Mouse (Mus musculus): ENCODE data around the gene Foxp1. TPM values are rescaled to one million over a fixed set of nuclear protein-coding genes. Genes with fewer than 3 reads are reported as not detected.

The Foxp1 gene
- polyA plus RNA-seq, 1 experiment from 2014 or later: 36.4 TPM

DNA sequence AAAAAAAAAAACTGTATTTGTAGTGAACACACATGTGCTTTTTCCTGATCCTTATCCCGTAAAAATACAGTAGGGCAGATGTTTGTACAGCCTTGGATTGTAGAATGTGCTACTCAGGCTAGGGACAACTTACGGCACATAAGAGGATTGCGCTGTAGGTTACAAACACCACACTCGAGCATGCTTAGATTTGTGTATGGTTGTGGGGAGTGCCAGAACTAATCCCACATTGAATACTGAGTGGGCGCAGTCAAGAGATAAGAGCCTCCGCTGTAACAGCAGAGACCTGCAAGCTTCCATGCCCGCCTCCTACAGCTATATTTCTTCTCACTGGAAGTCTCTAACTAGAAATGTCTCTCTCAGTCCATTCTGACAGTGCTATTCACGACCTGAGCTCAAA lies 286.9 kb downstream of the Foxp1 start:
- H3K9ac ChIP-seq (replicated peaks; ENCODE audit: low read length): no peak overlapping the region
- no peaks in the 10 kb centered on the region for H3K36me3 ChIP-seq (ENCODE audit: insufficient read depth, low read length)
- H3K27ac ChIP-seq (ENCODE audit: low read length): no peak overlapping the region
- no peaks in the 10 kb centered on the region for H3K27me3 ChIP-seq (ENCODE audit: insufficient read depth, low read length)
- H3K4me2 ChIP-seq (replicated peaks; ENCODE audit: low read depth, low read length): no peak overlapping the region
- H3K9me3 ChIP-seq (ENCODE audit: low read length): no peaks in the 10 kb centered on the region
- H3K4me3 ChIP-seq (ENCODE audit: low read length): no peak overlapping the region
- WGBS: 74% methylated on average over 8 of the region's 8 CpGs
- no peaks in the 10 kb centered on the region for H3K4me1 ChIP-seq (ENCODE audit: insufficient read depth, low read length)
- no peak for ATAC-seq (ENCODE audit: low FRiP score, low TSS enrichment)

- no peaks in the 10 kb centered on the region for H3K36me3 ChIP-seq (ENCODE audit: insufficient read depth, low read length)
- 79% methylated on average over 10 of the region's 10 CpGs for WGBS
- H3K27me3 ChIP-seq (ENCODE audit: insufficient read depth, low read length): no peaks in the 10 kb centered on the region
- H3K4me1 ChIP-seq (ENCODE audit: insufficient read depth, low read length): no peaks in the 10 kb centered on the region
- no peak overlapping the region for H3K27ac ChIP-seq (ENCODE audit: low read length)
- ATAC-seq (ENCODE audit: low FRiP score, low TSS enrichment): no peak
- no peak overlapping the region for H3K4me2 ChIP-seq (replicated peaks; ENCODE audit: low read depth, low read length)
- H3K4me3 ChIP-seq (ENCODE audit: low read length): no peak overlapping the region
- no peak overlapping the region for H3K9ac ChIP-seq (replicated peaks; ENCODE audit: low read length)
- H3K9me3 ChIP-seq (ENCODE audit: low read length): no peaks in the 10 kb centered on the region
These were observed 289.1 kb downstream of the Foxp1 start for GRCm38 (mm10) chr6:99233411-99233810.

DNA sequence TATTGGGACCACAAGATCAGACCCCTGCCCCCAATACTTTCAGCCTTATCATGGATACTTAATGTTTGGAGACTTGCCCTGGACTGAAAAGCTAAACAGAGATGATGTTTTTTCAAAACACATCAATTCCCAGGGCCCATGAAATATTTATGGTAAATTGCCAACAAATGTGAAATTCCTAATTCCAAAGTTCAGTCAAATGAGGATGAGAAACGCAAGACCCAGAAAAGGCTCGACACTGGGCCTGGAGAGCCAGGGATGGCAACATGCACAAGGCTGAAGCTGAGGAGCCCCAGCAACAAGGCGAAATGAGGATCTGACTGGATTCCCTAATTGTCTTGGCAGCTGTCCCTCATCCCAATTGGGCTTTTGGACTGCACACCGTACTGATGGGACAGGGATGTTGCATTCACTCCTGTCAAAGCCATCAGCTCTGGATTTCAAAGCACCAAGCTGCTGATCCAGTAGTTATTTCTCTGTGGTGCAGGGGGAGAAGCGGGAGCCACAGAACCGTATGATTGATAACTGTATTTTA lies 294.1 kb downstream of the Foxp1 start:
- Histone ChIP-seq H3K9me3 (ENCODE audit: low read length) (no peaks in the 10 kb centered on the region), H3K27ac (ENCODE audit: low read length) (no peak overlapping the region), H3K4me2 (replicated peaks; ENCODE audit: low read depth, low read length) (no peak overlapping the region), H3K4me3 (ENCODE audit: low read length) (no peak overlapping the region), H3K36me3 (ENCODE audit: insufficient read depth, low read length) (no peaks in the 10 kb centered on the region), H3K27me3 (ENCODE audit: insufficient read depth, low read length) (no peaks in the 10 kb centered on the region), H3K9ac (replicated peaks; ENCODE audit: low read length) (no peak overlapping the region), H3K4me1 (ENCODE audit: insufficient read depth, low read length) (peaks cover 6% of the 10 kb centered on the region; the same call in 1 of the 2 replicates)
- WGBS: 81% methylated on average over 6 of the region's 6 CpGs
- no peak for ATAC-seq (ENCODE audit: low FRiP score, low TSS enrichment)

GRCm38 (mm10) chr6:99221147-99221546 lies 301.4 kb downstream of the Foxp1 start:
- Histone ChIP-seq H3K27ac (ENCODE audit: low read length) (no peak overlapping the region), H3K4me1 (ENCODE audit: insufficient read depth, low read length) (peaks cover 11% of the 10 kb centered on the region; the same call in 1 of the 2 replicates), H3K4me2 (replicated peaks; ENCODE audit: low read depth, low read length) (no peak overlapping the region), H3K27me3 (ENCODE audit: insufficient read depth, low read length) (no peaks in the 10 kb centered on the region), H3K36me3 (ENCODE audit: insufficient read depth, low read length) (no peaks in the 10 kb centered on the region), H3K4me3 (ENCODE audit: low read length) (no peak overlapping the region), H3K9ac (replicated peaks; ENCODE audit: low read length) (no peak overlapping the region), H3K9me3 (ENCODE audit: low read length) (no peaks in the 10 kb centered on the region)
- 82% methylated on average over 5 of the region's 5 CpGs for whole genome bisulfite sequencing
- ATAC-seq (ENCODE audit: low FRiP score, low TSS enrichment): no peak

- Histone ChIP-seq H3K4me1 (ENCODE audit: insufficient read depth, low read length) (peaks cover 11% of the 10 kb centered on the region; the same call in 1 of the 2 replicates), H3K4me3 (ENCODE audit: low read length) (no peak overlapping the region), H3K27me3 (ENCODE audit: insufficient read depth, low read length) (no peaks in the 10 kb centered on the region), H3K9me3 (ENCODE audit: low read length) (no peaks in the 10 kb centered on the region), H3K9ac (replicated peaks; ENCODE audit: low read length) (no peak overlapping the region), H3K4me2 (replicated peaks; ENCODE audit: low read depth, low read length) (no peak overlapping the region), H3K27ac (ENCODE audit: low read length) (no peak overlapping the region), H3K36me3 (ENCODE audit: insufficient read depth, low read length) (no peaks in the 10 kb centered on the region)
- no peak for ATAC-seq (ENCODE audit: low FRiP score, low TSS enrichment)
- 93% methylated on average over 3 of the region's 3 CpGs for WGBS
These were observed 302.0 kb downstream of the Foxp1 start for GRCm38 (mm10) chr6:99220472-99220871.

DNA sequence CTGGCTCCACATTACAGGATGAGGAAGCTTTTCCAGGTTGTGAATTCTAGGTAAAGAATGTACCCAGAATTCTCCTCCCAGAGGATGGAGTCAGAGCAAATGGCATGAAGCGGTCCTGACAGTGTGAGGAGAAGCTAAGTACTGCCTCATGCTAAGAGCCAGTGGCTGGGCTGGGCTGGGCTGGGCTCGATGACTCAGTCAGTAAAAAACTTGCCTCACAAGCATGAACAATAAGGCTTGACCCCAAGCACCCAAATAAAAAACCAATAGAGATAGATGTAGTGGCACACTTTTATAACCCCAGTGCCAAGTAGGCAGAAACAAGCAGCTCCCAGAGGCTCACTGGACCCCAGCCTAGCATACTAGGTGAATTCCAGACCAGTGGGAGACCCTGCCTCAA lies 304.7 kb downstream of the Foxp1 start:
- Histone ChIP-seq H3K4me2 (replicated peaks; ENCODE audit: low read depth, low read length) (no peak overlapping the region), H3K9me3 (ENCODE audit: low read length) (no peaks in the 10 kb centered on the region), H3K27ac (ENCODE audit: low read length) (no peak overlapping the region), H3K4me3 (ENCODE audit: low read length) (no peak overlapping the region), H3K36me3 (ENCODE audit: insufficient read depth, low read length) (no peaks in the 10 kb centered on the region), H3K9ac (replicated peaks; ENCODE audit: low read length) (no peak overlapping the region), H3K4me1 (ENCODE audit: insufficient read depth, low read length) (0 out of 2 replicates have a peak, but pooled peaks cover 5% of the 10 kb centered on the region), H3K27me3 (ENCODE audit: insufficient read depth, low read length) (no peaks in the 10 kb centered on the region)
- WGBS: 79% methylated on average over 2 of the region's 2 CpGs
- no peak for ATAC-seq (ENCODE audit: low FRiP score, low TSS enrichment)

GRCm38 (mm10) chr6:99217155-99217554 lies 305.4 kb downstream of the Foxp1 start:
- no peak overlapping the region for H3K4me3 ChIP-seq (ENCODE audit: low read length)
- no peak overlapping the region for H3K9ac ChIP-seq (replicated peaks; ENCODE audit: low read length)
- H3K27ac ChIP-seq (ENCODE audit: low read length): no peak overlapping the region
- no peaks in the 10 kb centered on the region for H3K36me3 ChIP-seq (ENCODE audit: insufficient read depth, low read length)
- H3K27me3 ChIP-seq (ENCODE audit: insufficient read depth, low read length): no peaks in the 10 kb centered on the region
- H3K9me3 ChIP-seq (ENCODE audit: low read length): no peaks in the 10 kb centered on the region
- no peak overlapping the region for H3K4me2 ChIP-seq (replicated peaks; ENCODE audit: low read depth, low read length)
- WGBS: 78% methylated on average over 7 of the region's 7 CpGs
- 0 out of 2 replicates have a peak, but pooled peaks cover 5% of the 10 kb centered on the region for H3K4me1 ChIP-seq (ENCODE audit: insufficient read depth, low read length)
- ATAC-seq (ENCODE audit: low FRiP score, low TSS enrichment): no peak

GRCm38 (mm10) chr6:99212461-99212860 lies 310.1 kb downstream of the Foxp1 start:
- Histone ChIP-seq H3K36me3 (ENCODE audit: insufficient read depth, low read length) (no peaks in the 10 kb centered on the region), H3K27me3 (ENCODE audit: insufficient read depth, low read length) (no peaks in the 10 kb centered on the region), H3K27ac (ENCODE audit: low read length) (no peak overlapping the region), H3K4me2 (replicated peaks; ENCODE audit: low read depth, low read length) (no peak overlapping the region), H3K9me3 (ENCODE audit: low read length) (no peaks in the 10 kb centered on the region), H3K4me1 (ENCODE audit: insufficient read depth, low read length) (0 out of 2 replicates have a peak, but pooled peaks cover 2% of the 10 kb centered on the region), H3K9ac (replicated peaks; ENCODE audit: low read length) (no peak overlapping the region), H3K4me3 (ENCODE audit: low read length) (no peak overlapping the region)
- WGBS: 94% methylated on average over 4 of the region's 4 CpGs
- ATAC-seq (ENCODE audit: low FRiP score, low TSS enrichment): no peak

GRCm38 (mm10) chr6:99211663-99212333 lies 310.7 kb downstream of the Foxp1 start:
- Histone ChIP-seq H3K4me3 (ENCODE audit: low read length) (no peak overlapping the region), H3K9me3 (ENCODE audit: low read length) (no peaks in the 10 kb centered on the region), H3K27me3 (ENCODE audit: insufficient read depth, low read length) (no peaks in the 10 kb centered on the region), H3K36me3 (ENCODE audit: insufficient read depth, low read length) (no peaks in the 10 kb centered on the region), H3K27ac (ENCODE audit: low read length) (no peak overlapping the region), H3K4me2 (replicated peaks; ENCODE audit: low read depth, low read length) (no peak overlapping the region), H3K9ac (replicated peaks; ENCODE audit: low read length) (no peak overlapping the region), H3K4me1 (ENCODE audit: insufficient read depth, low read length) (no peaks in the 10 kb centered on the region)
- WGBS: 74% methylated on average over 5 of the region's 5 CpGs
- no peak for ATAC-seq (ENCODE audit: low FRiP score, low TSS enrichment)

DNA sequence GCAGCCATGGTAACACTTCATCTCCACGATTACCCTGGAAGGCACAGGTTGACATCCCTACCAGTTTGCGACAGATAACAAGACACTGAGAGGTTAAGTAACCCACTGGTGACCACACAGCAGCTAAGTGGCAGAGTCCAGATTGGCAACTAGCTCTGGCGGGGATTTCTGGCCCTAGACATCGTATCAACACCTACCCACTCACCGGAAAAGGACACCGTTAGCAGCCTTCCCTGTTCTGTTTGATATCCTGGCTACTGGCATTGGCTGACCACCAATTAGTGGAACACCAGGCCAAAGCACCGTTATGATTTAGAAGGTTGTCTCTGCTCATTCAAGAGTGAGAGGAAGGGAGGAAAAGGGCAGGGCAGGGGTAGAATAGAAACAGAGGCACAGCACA lies 312.4 kb downstream of the Foxp1 start:
- H3K4me2 ChIP-seq (replicated peaks; ENCODE audit: low read depth, low read length): no peak overlapping the region
- no peak for ATAC-seq (ENCODE audit: low FRiP score, low TSS enrichment)
- no peak overlapping the region for H3K27ac ChIP-seq (ENCODE audit: low read length)
- H3K9me3 ChIP-seq (ENCODE audit: low read length): no peaks in the 10 kb centered on the region
- no peak overlapping the region for H3K4me3 ChIP-seq (ENCODE audit: low read length)
- H3K27me3 ChIP-seq (ENCODE audit: insufficient read depth, low read length): no peaks in the 10 kb centered on the region
- WGBS: 67% methylated on average over 7 of the region's 7 CpGs
- H3K4me1 ChIP-seq (ENCODE audit: insufficient read depth, low read length): peaks cover 15% of the 10 kb centered on the region
- H3K9ac ChIP-seq (replicated peaks; ENCODE audit: low read length): no peak overlapping the region
- H3K36me3 ChIP-seq (ENCODE audit: insufficient read depth, low read length): no peaks in the 10 kb centered on the region

Measured in kidney, embryonic 16.5 days (tissue).